Comparison of ENCODE assay signal across 8 mouse cellular contexts in the genomic region with DNA sequence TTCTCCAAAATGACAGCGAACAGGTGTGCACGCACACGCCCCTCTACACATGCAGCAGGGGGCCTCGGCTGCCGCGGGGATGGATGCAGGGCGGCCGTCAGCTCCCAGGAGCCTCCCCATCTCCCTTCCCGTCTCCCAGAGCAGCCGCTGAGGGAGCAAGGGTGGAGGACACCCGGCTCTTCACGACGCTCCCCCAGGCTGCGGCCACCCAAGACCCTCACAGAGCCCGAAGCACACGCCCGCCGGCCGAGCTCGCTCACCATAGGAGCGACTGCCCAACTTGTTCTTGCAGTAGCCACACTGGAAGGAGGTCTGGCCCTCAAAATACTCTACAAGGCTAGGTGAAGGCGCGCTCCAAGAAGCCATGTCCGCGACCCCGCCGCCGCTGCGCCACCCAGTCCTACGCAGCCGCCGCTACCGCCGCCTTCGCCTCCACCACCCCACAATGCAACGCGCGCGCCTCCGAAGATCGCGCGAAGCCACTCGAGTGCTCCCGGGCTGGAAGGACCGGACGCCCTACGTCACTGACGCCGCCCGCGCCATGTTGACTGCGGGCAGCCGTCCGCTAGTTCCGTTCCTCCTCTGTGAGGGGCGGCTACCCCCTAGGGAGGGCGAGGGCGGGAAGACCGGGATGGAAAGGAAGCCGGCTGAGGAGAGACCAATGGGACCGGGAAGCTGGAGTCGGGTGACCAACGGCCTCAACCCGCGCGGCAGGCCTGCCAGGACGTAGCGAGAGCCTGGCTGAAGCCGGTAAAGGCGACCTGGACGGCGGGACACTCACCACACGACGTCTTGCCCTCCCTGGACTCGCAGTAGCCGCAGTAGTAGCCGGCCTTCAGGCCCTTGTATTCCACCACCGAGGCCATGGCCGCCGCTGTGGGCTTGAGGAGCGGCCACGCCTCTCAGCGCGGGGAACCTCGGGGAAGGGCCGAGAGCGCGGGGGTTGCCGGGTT. TPM values are rescaled to one million over a fixed set of nuclear protein-coding genes. Genes with fewer than 3 reads are reported as not detected.
A peak's percentile ranks its signal among the peaks of the same experiment; 100 is the strongest.
DNase-seq lines count a peak whose midpoint lies in the region; ATAC-seq lines count a peak whose summit lies in the region.

No protein-coding gene starts in this region.

- 0 out of 2 replicates have a peak, but pooled peaks cover 9% of the 10 kb centered on the region for H3K36me3 ChIP-seq in hindbrain, embryonic 14.5 days (replicated peaks; ENCODE audit: control insufficient read depth, insufficient read depth)

- DNase-seq in R1 (ENCODE audit: low read depth, low spot score) = peak; percentile 94
- peak; percentile 99 to 100 for DNase-seq in cerebellum, postnatal 25 days
- DNase-seq in frontal cortex, postnatal 25 days (ENCODE audit: low spot score in 2 of 2) = peak; percentile 86 to 97
- DNase-seq in hindbrain, embryonic 14.5 days (ENCODE audit: low spot score) = peak; percentile 100
- peak; percentile 97 for DNase-seq in layer of hippocampus, postnatal 36 days
- peak; percentile 97 for DNase-seq in lung, postnatal 36 days
- DNase-seq in retina, postnatal 1 day = peak; percentile 99
- peak; percentile 95 to 96 for DNase-seq in urinary bladder, adult 18-20 months (ENCODE audit: low spot score in 2 of 2)

- peak overlapping the region; percentile 98 for H3K27ac ChIP-seq in hindbrain, embryonic 14.5 days

- H3K4me2 ChIP-seq in hindbrain, embryonic 14.5 days (replicated peaks) = peak overlapping the region; percentile 83

- peak overlapping the region; percentile 94 for H3K9ac ChIP-seq in hindbrain, embryonic 14.5 days

- H3K4me1 ChIP-seq in hindbrain, embryonic 14.5 days (replicated peaks; ENCODE audit: control insufficient read depth, insufficient read depth, low read length) = peaks cover 17% of the 10 kb centered on the region; the same call in 1 of the 2 replicates

- peak; percentile 98 for ATAC-seq in hindbrain, embryonic 14.5 days (ENCODE audit: low FRiP score)

- WGBS in hindbrain, embryonic 14.5 days = under 1% methylated on average over 89 of the region's 90 CpGs

- H3K27me3 ChIP-seq in hindbrain, embryonic 14.5 days (ENCODE audit: control insufficient read depth, insufficient read depth, low read length) = no peaks in the 10 kb centered on the region

- peak overlapping the region; percentile 76 for H3K4me3 ChIP-seq in hindbrain, embryonic 14.5 days (replicated peaks; ENCODE audit: low read length)

- H3K9me3 ChIP-seq in hindbrain, embryonic 14.5 days (ENCODE audit: control insufficient read depth, low read length) = no peaks in the 10 kb centered on the region

RNA-seq across cellular contexts. Expression of a gene that starts 0.8 kb away (rescaled TPM):
- 104 and 108 TPM in 2 replicates for polyA plus RNA-seq in hindbrain, embryonic 14.5 days (2014; fragmentation: Nextera tagmentation; extraction: Ambion mirVana)
- 10 to 100 TPM; 72.8 to 74.0 TPM for total RNA-seq in layer of hippocampus, postnatal 36 days (2021)

RNA-seq across cellular contexts. Expression of a gene that starts 53.5 kb away (rescaled TPM):
- polyA plus RNA-seq in hindbrain, embryonic 14.5 days (2014; fragmentation: Nextera tagmentation; extraction: Ambion mirVana) = 96.7 and 99.6 TPM in 2 replicates
- total RNA-seq in layer of hippocampus, postnatal 36 days (2021) = 10 to 100 TPM; 41.5 to 41.8 TPM

RNA-seq across cellular contexts. Expression of a gene that starts 57.9 kb away (rescaled TPM):
- polyA plus RNA-seq in hindbrain, embryonic 14.5 days (2014; fragmentation: Nextera tagmentation; extraction: Ambion mirVana) = 58.9 and 61.6 TPM in 2 replicates
- 10 to 100 TPM; 73.1 to 82.4 TPM for total RNA-seq in layer of hippocampus, postnatal 36 days (2021)

Comparison
In these comparisons a context has a peak if more than half of its experiments do, and no peak if none do; other contexts are left out.
1. Peak in every context shown above with its lines: DNase-seq, ATAC-seq, H3K4me3 ChIP-seq and H3K27ac ChIP-seq.